Mouse (Mus musculus) B cell, adult 62 days (primary cell): Measurements from ENCODE around the gene Slc44a5. TPM values are rescaled to one million over a fixed set of nuclear protein-coding genes. Genes with fewer than 3 reads are reported as not detected.

ENCODE experiments used
- total RNA-seq: library from RNA; stranded (reverse); gene quantifications from 4 replicates; pipeline ENCODE4 v1.2.4, GENCODE M21; 2023

Gene Slc44a5
- total RNA-seq: not detected in 4 replicates

GRCm38 (mm10) chr3:153973171-153973948 is at the start of gene Slc44a5:
Gene Slc44a5 (plus strand): TSS chr3:153973436.

DNA sequence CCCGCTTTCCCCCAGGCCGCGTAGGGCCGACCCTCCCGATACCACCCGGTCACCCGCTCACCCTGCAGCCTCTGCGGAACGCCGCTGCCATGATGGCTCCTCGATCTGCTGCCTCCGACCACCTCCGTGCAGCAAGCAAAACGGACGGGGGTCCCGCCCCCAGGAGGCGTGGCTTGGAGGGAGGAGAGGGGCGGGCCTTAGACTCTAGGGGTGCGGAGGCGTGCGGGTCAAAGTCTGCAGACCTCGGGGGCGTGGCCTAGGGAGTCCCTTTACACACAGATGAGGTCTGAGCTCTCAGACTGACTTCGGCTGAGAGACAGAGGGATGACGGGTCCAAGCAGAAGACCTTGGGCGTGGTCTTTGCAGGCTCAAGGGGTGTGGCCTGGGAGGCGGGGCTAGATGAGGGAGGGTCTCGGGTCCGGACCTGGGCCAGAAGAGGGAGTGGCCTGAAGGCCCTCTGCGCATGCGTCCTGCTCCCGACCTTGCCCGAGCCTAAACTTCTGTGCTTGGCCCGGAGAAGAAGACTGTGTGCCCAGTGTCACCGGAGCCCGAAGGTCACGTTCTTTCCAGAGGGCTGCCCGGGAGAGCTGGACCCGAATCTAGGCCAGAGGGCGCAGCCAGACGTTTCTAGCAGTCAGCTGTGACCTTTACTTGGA is 28.8 kb upstream of the Slc44a5 start, which contains the start of gene Acadm:
Gene Acadm, minus strand, starts transcription at position 298 of the 656 bp plus-strand sequence.

Other genes starting within 250 kb of the Slc44a5 start
- 8.5 to 13.9 TPM (median 11.6 TPM) in 4 replicates for gene St6galnac3, start 248.3 kb upstream of the Slc44a5 start, total RNA-seq
- gene Asb17, start 129.2 kb upstream of the Slc44a5 start, total RNA-seq: not detected in 4 replicates
- gene Msh4, start 67.3 kb upstream of the Slc44a5 start, total RNA-seq: 0.18 TPM in 1 of 4 replicates, not detected in the others
- 51.4 to 61.8 TPM (median 59.8 TPM) in 4 replicates for gene Rabggtb, start 60.4 kb upstream of the Slc44a5 start, total RNA-seq
- 47.1 to 52.5 TPM (median 51.8 TPM) in 4 replicates for gene Acadm, start 28.8 kb upstream of the Slc44a5 start, total RNA-seq